Mouse (Mus musculus) c-Kit-positive CD71-negative TER-119-negative erythroid progenitor cells, embryonic 14.5 days (primary cell): ENCODE data around the gene Upp2.

Experiments used
- DNase-seq: peaks from one replicate; pipeline ENCODE4 v3.0.0-alpha.2; 2013; ENCODE audit warnings: low read depth

Upp2 gene

DNA sequence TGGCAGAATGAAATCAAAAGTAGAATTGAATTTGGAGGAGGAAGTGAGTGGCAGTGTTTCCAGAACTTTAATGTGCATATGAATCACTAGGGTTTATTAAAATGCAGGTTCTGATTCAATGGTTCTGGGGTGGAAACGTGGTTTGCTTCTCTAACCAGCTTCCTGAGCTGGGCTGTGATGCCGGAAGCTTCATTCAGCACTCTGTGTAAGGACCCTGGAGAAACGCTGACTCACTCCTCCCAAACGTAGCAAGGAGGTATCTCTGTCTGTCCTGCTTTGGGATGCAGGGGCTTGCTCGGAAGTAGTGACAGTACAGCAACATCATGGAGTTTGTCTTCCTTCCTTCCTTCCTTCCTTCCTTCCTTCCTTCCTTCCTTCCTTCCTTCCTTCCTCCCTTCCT, 192.6 kb downstream of the Upp2 start:
- DNase-seq: no peak

DNA sequence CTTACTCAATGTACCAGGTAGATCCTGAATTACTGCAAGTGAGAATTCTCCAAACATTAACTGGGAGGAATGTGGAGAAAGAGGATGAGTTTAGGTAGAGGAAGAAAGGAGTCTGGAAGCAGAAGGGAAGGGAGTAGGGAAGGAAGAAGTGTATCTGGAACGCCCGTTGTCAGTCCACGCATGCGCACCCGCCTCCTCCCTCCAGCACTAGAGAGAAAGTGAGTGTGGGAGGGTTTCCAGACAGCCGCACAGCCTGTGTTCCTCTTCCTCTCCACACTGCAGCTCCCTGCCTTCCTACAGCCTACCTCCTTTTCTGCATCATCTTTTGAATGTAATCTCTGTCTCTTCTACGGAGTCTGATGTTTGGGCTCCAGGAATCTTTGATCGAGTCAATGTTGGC, 198.0 kb downstream of the Upp2 start:
- DNase-seq: no peak

DNA sequence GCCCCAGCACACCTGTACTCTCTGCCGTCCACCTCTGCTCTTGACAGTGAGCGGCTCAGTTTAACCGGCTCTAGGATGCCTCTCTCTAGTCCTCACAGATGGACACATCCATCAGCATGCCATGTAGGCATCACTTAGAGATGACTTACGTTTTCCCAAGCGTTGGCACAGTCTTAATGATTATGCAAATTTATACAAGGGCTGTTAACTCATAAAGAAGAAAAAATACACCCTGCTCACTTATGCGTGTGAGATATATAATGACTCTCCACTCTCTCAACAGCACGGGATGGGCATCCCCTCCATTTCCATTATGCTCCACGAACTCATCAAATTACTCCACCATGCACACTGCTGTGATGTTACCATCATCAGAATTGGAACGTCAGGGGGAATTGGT, 206.7 kb downstream of the Upp2 start:
- DNase-seq: no peak

DNA sequence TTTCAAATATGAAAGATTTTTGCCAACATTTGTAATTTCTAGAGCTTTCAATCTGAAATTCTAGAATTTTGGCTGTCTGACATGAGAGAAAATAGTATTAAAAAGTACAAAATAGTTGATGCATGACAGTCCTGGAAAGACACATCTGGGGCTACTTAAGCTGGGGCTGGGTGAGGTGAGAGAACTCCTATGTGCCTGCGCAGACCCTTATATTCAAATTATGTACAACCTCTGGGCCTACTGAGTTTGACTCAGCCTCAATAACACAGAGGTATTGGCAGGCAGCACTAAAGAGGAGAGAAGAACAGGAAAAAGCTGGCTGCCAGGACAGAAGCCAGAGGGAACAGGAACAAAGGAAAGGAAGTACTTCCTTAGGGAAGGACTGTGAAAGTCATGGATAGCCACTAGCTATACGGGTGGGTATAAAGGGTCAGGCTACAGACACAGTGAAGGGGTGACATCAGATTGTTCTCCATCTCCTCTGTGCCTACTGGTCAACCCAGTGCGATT, 211.9 kb downstream of the Upp2 start:
- no peak for DNase-seq

DNA sequence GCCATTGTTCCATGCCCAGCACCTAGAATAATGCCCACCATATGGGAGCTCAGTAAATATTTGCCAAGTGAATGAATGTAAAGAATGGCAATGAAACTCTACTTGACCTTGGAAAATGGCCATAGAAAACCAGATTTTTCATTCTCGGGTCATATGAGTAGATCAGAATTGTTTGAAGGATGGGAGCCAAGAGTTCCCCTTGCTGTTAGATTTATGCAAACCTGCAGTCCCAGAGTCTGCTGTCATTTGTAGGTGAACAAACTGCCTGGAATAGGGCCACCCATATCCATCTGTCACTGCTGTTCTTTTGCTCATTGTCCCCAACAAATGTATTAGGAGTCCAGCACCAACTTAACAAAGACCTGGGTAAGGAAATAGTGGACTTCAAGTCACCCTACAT, 216.4 kb downstream of the Upp2 start:
- DNase-seq: no peak

DNA sequence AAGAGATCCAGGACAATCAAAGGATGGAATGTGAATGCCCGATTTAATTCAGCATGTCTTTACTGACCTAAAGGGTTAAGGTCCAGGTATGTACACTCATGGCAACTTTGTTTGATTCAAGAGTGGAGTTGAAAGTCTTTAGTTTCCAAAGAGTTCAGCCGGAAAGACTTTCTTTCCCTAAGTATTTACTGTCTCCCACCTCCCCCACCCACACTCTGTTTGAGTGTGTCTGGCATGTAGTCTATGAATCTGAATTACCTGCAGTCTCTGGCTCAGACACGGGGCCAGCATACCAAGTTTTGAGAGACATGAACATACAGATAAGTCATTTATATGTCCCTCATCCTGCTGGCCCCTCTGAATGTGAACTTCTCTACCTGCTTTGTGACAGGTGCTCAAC, 219.1 kb downstream of the Upp2 start:
- DNase-seq: no peak

DNA sequence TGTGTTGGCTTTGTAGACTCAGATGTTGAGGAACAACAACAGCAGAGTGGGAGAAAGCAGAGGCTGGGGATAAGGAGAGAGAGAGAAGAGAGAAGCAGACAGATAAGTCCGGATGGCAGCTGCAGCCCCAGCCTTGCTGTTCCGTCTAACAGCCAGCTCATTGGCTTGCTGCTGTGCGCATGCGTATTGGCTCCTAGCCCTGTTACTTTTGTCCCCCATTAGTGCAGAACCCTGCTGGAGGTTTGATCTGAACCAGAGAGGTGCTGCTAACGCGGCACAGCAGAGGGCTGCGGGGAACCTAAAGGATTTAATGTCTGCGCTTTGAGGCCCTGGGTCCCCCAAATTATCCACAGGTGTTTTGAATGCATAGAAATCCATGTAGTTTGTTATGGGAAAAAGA, 219.6 kb downstream of the Upp2 start:
- DNase-seq: no peak

DNA sequence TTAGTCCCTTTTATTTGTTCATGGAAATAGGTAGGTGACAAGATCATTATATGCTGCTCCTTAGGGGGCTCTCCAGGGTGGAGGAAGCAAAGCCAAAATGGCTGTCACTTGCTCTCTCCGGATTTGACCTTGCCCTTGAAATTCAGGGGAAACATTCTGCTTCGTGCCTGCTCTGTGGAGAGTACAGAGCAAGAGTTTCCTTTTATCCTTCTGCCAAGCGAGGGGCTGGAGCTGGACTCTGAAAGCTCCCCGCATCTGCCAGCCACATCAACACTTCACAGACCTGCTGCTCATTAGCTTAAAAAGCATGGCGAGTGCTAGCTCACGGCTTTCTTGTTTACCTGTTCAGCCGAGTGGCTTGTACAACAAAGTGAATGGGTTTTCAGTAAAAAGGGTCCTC, 220.3 kb downstream of the Upp2 start:
- no peak for DNase-seq

DNA sequence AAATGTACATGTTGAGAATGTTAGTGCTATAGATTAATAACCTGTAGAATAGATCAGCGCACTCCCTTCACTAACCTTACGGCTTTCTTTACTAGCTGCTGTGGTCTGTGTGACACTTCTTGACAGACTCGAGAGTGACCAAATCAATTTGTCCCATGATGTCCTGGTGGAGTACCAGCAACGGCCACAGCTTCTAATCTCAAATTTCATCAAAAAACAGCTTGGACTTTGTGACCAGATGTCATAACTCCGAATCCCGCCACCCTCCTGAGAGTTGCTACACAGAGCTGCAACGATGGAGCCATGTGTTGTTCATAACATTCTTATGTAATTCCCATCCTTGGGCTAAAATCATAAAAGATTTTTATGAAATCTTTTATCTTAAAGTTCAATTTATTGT, 222.8 kb downstream of the Upp2 start:
- no peak for DNase-seq

DNA sequence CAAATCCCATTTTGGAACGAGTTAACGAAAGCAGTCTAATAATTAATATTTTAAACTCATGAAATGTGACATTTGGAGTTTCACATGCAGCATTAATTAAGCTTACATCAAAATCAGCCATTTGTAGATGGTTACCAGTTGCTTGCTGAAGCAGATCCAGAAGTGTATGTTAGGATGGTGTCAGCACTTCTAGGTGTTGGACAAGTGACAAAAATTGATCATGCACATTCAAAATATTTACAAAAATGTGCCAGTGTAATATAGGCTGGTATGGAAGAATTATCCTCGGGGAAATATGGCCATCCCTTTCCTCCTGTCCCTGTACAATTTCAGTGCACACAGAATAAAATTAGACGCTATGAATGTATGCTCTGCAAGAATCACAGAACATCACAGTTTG, 223.3 kb downstream of the Upp2 start:
- no peak for DNase-seq

DNA sequence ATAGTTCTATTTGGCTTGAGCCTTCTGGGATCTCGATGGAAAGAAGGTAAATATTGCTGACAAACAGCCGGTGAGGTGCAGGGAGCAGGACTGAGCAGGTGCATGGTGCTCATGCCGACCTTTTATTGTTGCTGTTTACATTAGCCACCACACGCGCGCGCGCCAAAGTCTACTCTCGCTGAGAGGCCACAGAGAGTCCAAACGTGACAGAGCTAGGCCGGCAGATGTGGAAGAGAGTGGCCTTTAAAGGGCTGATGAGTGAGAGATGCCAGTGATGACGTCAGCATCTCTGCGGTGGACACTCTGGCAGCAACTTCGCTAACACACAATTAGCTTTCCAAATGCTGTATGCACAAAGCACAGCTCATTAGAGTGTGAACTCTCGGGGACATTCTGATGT, 227.4 kb downstream of the Upp2 start:
- no peak for DNase-seq

DNA sequence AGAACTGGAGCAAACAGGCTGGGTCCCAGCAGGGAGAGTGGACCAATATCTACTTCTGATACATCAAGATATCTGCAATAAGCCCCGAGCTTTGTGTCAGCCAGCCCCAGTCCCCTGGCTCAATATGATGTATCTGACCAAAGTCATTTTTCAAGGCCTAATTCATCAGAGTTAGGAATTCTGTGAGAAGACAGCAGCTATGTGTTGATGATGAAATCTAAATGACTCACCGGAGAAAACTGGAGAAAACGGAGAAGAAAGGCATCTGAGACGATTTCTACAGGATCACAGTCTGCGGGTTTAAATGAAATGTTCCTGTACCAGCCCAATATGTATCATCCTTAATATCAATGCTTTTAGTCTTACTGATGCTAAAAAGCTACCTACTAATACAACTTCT, 228.3 kb downstream of the Upp2 start:
- no peak for DNase-seq

DNA sequence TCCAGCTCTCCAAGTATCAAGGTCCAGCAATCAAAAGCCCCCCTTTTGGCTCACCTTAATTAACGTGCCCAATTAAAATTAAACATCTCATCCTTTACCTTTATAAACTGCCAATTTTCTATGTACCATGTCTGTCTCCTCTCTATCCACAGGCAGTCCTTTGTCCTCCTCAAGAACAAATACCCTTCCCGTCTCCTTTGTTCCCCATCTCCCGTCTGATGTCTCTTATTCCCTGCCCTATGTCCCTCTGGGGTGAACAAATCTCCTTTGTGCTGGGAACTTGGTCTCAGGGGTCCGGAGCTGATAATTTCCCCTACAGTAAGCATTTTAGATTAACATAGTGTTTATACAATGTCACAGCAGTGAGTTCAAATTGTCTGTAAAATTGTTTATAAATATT, 230.4 kb downstream of the Upp2 start:
- DNase-seq: no peak

DNA sequence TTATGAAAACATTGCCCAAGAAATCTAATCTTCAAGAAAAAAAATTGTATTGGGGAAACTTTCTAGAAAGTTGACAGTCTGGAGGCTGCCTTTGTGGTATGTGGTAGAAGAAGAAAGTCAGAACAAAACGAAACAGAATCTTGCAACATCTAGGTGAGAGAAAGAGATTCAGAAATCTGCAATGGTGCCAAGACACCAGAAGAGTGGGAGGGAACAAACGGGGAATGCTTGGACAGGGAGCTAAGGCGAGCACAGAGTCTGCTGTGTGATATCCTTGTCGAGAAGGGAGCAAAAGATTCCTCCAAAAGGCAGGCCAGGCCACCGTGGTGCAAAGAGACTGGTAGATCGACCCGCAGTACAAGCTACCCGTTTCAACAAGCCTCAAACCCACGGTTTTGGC, 232.0 kb downstream of the Upp2 start:
- DNase-seq: no peak

DNA sequence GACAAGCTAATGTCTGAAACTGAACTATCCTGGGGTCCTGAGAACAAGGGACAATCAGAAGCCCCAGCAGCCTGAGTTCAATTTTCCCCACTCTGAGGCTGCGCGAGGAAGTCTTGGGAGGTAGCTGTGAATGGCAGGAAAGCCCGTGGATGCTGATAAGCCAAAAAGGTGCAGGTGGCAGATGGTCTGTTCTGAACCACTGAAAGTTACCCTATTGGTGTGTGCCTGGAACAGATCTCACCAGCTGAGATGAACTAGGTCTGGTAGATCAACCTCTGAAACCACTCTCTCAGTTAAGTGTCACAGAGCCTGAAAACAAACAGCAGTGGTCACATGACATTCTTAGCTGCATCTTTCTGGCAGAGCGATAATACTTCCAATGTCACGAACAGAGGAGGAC, 232.5 kb downstream of the Upp2 start:
- no peak for DNase-seq

DNA sequence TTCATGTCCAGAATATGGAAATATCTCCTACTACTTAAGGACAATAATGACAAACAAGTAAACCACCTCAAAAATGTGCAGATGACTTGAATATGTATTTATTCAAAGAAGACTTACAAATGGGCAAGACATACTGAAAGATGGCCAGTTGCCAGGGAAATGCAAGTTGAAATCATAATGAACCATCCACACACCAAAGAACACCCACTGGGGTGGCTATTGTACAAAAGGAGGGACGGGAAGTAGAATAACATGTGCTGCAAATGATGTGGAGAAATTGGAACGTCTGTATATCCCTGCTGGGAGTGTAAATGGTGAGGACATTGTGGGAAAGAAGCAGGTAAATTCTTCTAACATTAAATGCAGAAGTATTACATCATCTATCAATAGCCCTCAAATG, 245.8 kb downstream of the Upp2 start:
- DNase-seq: no peak

DNA sequence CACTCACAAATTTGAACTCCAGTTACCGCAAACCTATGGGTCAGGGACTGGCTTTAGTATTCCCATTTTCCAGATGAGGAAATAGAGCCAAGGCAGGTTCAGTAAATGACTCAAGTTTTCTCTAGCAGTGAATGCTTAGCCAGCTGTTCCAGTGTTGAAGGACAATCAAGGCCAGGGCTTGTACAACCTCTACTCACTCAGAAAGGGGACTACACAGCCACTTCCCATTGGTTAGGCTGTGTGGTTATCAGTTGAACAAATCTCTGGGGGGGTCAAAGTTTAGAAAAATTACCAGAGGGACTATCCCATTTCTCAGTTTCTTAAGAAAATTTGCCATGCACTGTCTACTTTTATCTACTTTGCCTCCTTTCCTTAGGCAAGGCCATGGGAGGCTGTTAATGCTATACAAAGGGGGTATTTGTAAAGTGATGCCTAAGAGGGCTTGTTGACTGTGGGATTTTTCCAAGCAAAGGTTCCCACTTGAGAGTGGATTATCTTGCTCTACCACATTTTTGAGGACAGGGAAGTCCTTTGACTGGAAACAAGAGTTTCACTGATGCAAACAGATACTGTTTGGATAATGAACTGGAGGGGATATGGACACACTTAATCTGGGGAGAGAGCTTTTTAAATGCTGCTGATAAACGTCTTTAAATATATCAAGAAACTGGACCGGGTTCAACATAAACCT, 262.0 kb downstream of the Upp2 start:
- DNase-seq: no peak

DNA sequence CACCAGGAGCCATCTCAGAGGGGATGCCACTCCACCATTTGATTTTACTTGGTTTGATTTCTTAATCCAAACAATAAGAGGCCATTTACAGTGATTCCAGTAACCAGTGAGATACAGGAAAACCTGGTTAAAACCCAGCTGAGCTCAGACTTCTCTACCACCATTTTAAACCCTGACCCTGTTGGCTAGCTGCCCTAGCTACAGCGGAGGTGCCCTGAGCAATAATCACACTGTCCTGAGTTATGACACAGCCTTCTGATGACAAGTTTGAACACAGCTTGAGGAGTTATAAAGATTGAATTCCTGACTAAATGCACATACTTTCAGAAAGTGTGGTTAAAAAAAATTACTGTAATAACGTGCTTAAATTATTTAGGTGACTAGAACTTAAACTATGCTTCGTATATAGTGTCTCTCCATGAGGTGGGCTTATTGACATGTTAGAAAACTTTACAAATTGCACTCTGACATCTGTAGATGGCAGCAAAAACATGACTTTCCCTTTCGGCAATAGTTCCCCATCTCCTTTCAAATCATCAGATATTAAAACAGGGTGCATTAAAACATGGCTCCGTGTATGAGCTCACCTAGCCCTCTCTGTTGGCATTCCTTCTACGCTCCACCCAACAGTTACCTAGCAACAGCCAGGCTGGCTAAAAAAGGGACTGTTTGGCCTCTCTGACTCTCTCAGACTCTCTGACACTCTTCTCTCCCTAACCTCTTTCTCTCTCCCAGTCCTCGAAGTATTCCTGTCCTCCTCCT, 263.1 kb downstream of the Upp2 start:
- DNase-seq: no peak

DNA sequence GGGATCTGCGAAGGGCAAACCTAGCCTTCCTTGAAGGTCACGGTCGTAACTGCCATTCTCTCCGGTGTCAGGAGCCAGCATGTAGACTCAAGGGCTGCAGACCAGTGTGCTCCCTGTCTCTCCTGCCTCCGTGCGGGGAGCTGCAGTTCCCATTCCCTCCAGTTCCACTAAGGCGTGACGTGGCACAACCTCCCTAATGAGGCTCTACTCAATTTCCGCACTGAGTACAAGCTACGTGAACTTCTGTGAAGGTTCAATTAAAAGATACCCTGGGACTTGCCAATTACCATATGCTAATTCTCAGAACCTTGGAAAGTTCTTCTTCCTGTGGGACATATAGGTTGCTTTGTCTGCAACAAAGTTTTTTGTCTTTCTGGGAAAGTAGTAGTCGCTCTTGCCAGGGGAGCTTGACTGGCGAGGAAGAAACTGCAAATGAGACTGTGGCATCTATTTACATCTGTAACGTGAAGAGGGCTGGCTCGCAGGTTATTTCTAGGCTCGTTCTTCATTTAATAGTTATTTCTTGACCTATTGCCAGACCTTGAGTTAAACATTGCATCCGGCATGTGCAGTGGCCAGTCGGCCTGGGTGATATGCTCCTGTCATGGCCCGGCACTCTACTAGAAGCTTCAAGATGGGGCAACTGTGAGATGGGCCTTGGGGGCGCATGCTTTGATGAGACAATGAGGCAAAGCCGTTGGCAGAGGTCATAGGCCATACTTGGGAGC, 265.3 kb downstream of the Upp2 start:
- no peak for DNase-seq

DNA sequence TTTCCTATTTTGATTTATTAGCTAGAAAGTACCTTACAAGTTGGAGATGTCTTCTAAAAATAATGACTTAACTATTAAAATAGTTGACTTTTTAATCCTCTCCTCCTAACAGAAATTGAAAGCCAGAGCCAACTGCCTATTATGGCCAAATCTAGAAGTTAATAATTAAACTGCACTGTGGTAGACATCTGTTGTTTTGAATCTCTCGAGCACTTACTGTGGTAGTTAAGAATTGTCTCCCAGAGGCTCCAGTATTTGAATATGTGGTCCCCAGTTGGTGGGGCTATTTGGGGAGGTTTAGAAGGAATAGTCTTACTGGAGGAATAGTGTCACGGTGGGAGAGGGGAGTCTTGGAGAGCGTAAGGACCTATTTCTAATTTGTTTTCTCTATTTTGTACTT, 273.9 kb downstream of the Upp2 start:
- no peak for DNase-seq

DNA sequence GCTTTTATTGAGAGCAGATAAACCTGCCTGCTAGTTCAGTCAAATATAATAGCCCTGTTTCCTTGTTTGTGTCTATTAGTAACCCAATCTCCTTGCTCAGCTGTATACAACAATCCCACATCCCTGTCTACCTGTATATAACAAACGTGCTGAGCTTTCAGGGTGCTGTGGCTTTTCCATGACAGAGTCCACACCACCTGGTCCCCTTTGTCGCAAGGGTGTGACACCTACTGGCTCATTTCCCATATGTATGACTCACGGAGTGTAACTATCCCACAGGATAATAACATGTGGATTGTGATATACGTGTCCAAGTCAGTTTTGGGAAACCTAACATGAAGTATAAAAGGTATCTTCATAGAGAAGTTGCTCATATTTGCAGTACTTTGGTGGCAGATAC, 275.3 kb downstream of the Upp2 start:
- no peak for DNase-seq
